Mouse (Mus musculus) urinary bladder, postnatal 25 days (tissue): ENCODE measurements around the gene Bola1.

Experiments
- DNase-seq: peaks from one replicate; pipeline ENCODE4 v3.0.0; 2022; ENCODE audit warnings: low spot score

Bola1 gene

DNA sequence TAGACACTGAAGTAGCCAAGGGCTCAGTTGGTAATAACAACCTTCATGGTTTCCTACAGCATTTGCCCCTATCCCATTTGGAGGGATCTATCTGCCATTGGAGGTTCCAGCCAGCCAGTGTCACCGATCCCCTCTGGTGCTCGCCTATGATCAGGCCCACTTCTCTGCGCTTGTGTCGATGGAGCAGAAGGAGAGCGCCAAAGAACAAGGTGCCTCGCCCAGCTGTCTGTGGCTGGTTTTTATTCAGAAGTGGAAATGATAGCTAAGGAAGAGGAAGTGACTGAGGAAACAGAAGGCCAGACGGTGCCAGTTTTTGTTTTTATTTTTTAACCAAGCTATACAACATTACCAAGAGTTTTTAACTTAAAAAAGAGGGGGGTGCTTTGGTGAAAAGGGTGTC, 67.7 kb downstream of the Bola1 start:
- DNase-seq: no peak

DNA sequence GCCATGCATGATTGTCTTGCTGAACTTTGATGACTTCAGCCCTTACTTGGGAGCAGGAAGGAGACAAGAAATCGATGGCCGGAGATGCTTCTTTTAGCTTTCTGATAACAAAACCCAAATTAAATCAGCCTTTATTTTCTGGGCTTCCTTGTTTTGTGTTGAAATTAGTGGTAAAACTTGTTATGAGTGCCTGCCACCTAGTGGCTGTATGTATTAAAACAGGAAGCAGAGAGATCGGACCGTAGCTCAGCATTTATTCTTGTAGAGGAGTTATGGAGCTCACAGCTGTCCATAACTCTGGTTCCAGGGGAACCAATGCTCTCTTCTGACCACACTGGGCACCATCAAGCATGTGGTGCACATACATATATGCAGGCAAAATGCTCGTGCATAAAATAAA, 71.6 kb downstream of the Bola1 start:
- no peak for DNase-seq
